Mouse (Mus musculus): ENCODE results near the gene Wdhd1.
"Not testable (repeated sequence)": the region's sequence is repeated elsewhere in the genome, so short reads cannot be mapped to it uniquely, and the experiment has no call there.

Gene Wdhd1

GRCm38 (mm10) chr14:47276637-47277393, at the start of gene Wdhd1, which contains the start of gene Socs4:
Wdhd1 (minus strand) TSS chr14:47276857.
Socs4 (plus strand) TSS chr14:47276931.
- DNase-seq (ENCODE audit: low spot score in 2 of 2): peak; percentile 83 to 88

GRCm38 (mm10) chr14:47325965-47326761, 49.5 kb upstream of the Wdhd1 start:
- no peak for DNase-seq (ENCODE audit: low spot score in 2 of 2)

GRCm38 (mm10) chr14:47321581-47321980, 44.9 kb upstream of the Wdhd1 start:
- DNase-seq (ENCODE audit: low spot score in 2 of 2): not testable (repeated sequence)

GRCm38 (mm10) chr14:47319362-47319761, 42.7 kb upstream of the Wdhd1 start:
- no peak for DNase-seq (ENCODE audit: low spot score in 2 of 2)

- no peak for DNase-seq (ENCODE audit: low spot score in 2 of 2)
These were observed 33.9 kb upstream of the Wdhd1 start for GRCm38 (mm10) chr14:47310342-47311181.

GRCm38 (mm10) chr14:47309061-47309460, 32.4 kb upstream of the Wdhd1 start:
- DNase-seq (ENCODE audit: low spot score in 2 of 2): no peak

GRCm38 (mm10) chr14:47307669-47308068, 31.0 kb upstream of the Wdhd1 start:
- no peak for DNase-seq (ENCODE audit: low spot score in 2 of 2)

- DNase-seq (ENCODE audit: low spot score in 2 of 2): no peak
These were observed 29.3 kb upstream of the Wdhd1 start for GRCm38 (mm10) chr14:47305933-47306332.

GRCm38 (mm10) chr14:47304814-47305405, 28.3 kb upstream of the Wdhd1 start:
- no peak for DNase-seq (ENCODE audit: low spot score in 2 of 2)

- DNase-seq (ENCODE audit: low spot score in 2 of 2): no peak
These were observed 26.4 kb upstream of the Wdhd1 start for GRCm38 (mm10) chr14:47302885-47303680.

GRCm38 (mm10) chr14:47298819-47299261, 22.2 kb upstream of the Wdhd1 start:
- no peak for DNase-seq (ENCODE audit: low spot score in 2 of 2)

- DNase-seq (ENCODE audit: low spot score in 2 of 2): no peak
These were observed 21.7 kb upstream of the Wdhd1 start for GRCm38 (mm10) chr14:47298408-47298792.

GRCm38 (mm10) chr14:47297785-47298407, 21.2 kb upstream of the Wdhd1 start, which contains the start of gene Mapk1ip1l:
Mapk1ip1l (plus strand) TSS chr14:47298266.
- DNase-seq (ENCODE audit: low spot score in 2 of 2): peak; percentile 78 to 91

GRCm38 (mm10) chr14:47296232-47296631, 19.6 kb upstream of the Wdhd1 start:
- DNase-seq (ENCODE audit: low spot score in 2 of 2): no peak

GRCm38 (mm10) chr14:47294136-47294535, 17.5 kb upstream of the Wdhd1 start:
- no peak for DNase-seq (ENCODE audit: low spot score in 2 of 2)

GRCm38 (mm10) chr14:47291772-47292171, 15.1 kb upstream of the Wdhd1 start:
- DNase-seq (ENCODE audit: low spot score in 2 of 2): no peak

GRCm38 (mm10) chr14:47287021-47287420, 10.4 kb upstream of the Wdhd1 start:
- no peak for DNase-seq (ENCODE audit: low spot score in 2 of 2)

- no peak for DNase-seq (ENCODE audit: low spot score in 2 of 2)
These were observed 9.6 kb upstream of the Wdhd1 start for GRCm38 (mm10) chr14:47286215-47286614.

GRCm38 (mm10) chr14:47285271-47285670, 8.6 kb upstream of the Wdhd1 start:
- DNase-seq (ENCODE audit: low spot score in 2 of 2): no peak

- no peak for DNase-seq (ENCODE audit: low spot score in 2 of 2)
These were observed 6.9 kb upstream of the Wdhd1 start for GRCm38 (mm10) chr14:47283568-47283967.
